Mouse (Mus musculus): ENCODE measurements around the gene Pik3ca. TPM values are rescaled to one million over a fixed set of nuclear protein-coding genes. Genes with fewer than 3 reads are reported as not detected.
A peak's percentile ranks its signal among the peaks of the same experiment; 100 is the strongest.

Gene Pik3ca
- polyA plus RNA-seq (2015; fragmentation: Nextera tagmentation; extraction: Ambion mirVana): 11.8 and 14.5 TPM in 2 replicates

GRCm38 (mm10) chr3:32397461-32398174, at the start of gene Pik3ca:
Gene Pik3ca (plus strand): TSS chr3:32397671.
- under 1% methylated on average over 51 of the region's 65 CpGs for WGBS
- H3K27me3 ChIP-seq: no peaks in the 10 kb centered on the region

GRCm38 (mm10) chr3:32347881-32348280, 49.6 kb upstream of the Pik3ca start:
- ATAC-seq (ENCODE audit: low read depth): no peak
- Histone ChIP-seq H3K9ac (no peak overlapping the region), H3K36me3 (peaks cover 36% of the 10 kb centered on the region), H3K27ac (replicated peaks) (no peak overlapping the region), H3K27me3 (no peaks in the 10 kb centered on the region), H3K9me3 (no peaks in the 10 kb centered on the region), H3K4me1 (replicated peaks) (no peaks in the 10 kb centered on the region), H3K4me3 (no peak overlapping the region), H3K4me2 (no peak overlapping the region)
- 89% methylated on average over 6 of the region's 6 CpGs for WGBS

More at GRCm38 (mm10) chr3:32397461-32398174, at the start of gene Pik3ca:
- peaks cover 42% of the 10 kb centered on the region for H3K4me1 ChIP-seq (replicated peaks)
- no peaks in the 10 kb centered on the region for H3K9me3 ChIP-seq
- H3K4me3 ChIP-seq: peak within 1 kb of the TSS; percentile 72
- H3K36me3 ChIP-seq: no peaks in the 10 kb centered on the region
- H3K4me2 ChIP-seq: peak within 1 kb of the TSS; percentile 70
- peak within 1 kb of the TSS; percentile 97 for H3K9ac ChIP-seq
- peak within 1 kb of the TSS; percentile 98 for H3K27ac ChIP-seq (replicated peaks)
- ATAC-seq (ENCODE audit: low read depth): peak; percentile 81

DNA sequence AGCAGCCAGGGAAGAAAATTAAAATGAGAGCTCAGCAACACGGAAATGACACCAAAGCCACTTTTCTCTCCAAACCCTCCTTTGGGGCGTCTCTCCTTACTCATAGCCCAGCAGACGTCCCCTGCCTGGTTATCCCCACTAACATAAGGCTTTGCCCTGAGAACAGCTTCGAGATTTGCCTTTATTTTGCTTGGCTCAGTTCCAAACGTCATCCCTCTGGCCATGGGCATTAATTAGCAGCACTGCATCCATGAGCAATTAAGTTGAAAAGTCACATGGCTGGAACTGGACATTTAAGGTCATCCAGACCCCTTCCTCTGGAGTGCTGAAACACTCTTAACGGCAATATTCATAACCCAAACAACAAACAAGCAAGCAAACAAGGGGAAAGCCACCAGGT, 36.2 kb upstream of the Pik3ca start:
- H3K9ac ChIP-seq: peak overlapping the region; percentile 47; the same call in 1 of the 2 replicates

GRCm38 (mm10) chr3:32364195-32364594, 33.3 kb upstream of the Pik3ca start:
- 35% methylated on average over 4 of the region's 4 CpGs for WGBS

More for the DNA sequence above, 36.2 kb upstream of the Pik3ca start:
- H3K9me3 ChIP-seq: no peaks in the 10 kb centered on the region
- peak overlapping the region; percentile 18 for H3K27ac ChIP-seq (replicated peaks)
- peaks cover 6% of the 10 kb centered on the region; the same call in 1 of the 2 replicates for H3K36me3 ChIP-seq
- WGBS: 44% methylated on average over 6 of the region's 6 CpGs
- no peak overlapping the region for H3K4me3 ChIP-seq
- ATAC-seq (ENCODE audit: low read depth): no peak
- peaks cover 43% of the 10 kb centered on the region for H3K4me1 ChIP-seq (replicated peaks)
- no peak overlapping the region for H3K4me2 ChIP-seq
- H3K27me3 ChIP-seq: no peaks in the 10 kb centered on the region

GRCm38 (mm10) chr3:32364841-32365545, 32.5 kb upstream of the Pik3ca start:
- Histone ChIP-seq H3K27me3 (no peaks in the 10 kb centered on the region), H3K4me3 (peak overlapping the region; percentile 85), H3K4me1 (replicated peaks) (peaks cover 51% of the 10 kb centered on the region), H3K36me3 (no peaks in the 10 kb centered on the region), H3K9ac (peak overlapping the region; percentile 90), H3K4me2 (peak overlapping the region; percentile 80), H3K9me3 (no peaks in the 10 kb centered on the region), H3K27ac (replicated peaks) (peak overlapping the region; percentile 95)
- peak; percentile 78 for ATAC-seq (ENCODE audit: low read depth)
- under 1% methylated on average over 54 of the region's 54 CpGs for WGBS

More at GRCm38 (mm10) chr3:32364195-32364594, 33.3 kb upstream of the Pik3ca start:
- ATAC-seq (ENCODE audit: low read depth): no peak
- Histone ChIP-seq H3K9me3 (no peaks in the 10 kb centered on the region), H3K27me3 (no peaks in the 10 kb centered on the region), H3K9ac (peak overlapping the region; percentile 90), H3K4me2 (peak overlapping the region; percentile 80), H3K36me3 (0 out of 2 replicates have a peak, but pooled peaks cover under 1% of the 10 kb centered on the region), H3K4me1 (replicated peaks) (peaks cover 51% of the 10 kb centered on the region), H3K27ac (replicated peaks) (no peak overlapping the region; the same call in 1 of the 2 replicates), H3K4me3 (peak overlapping the region; percentile 85)

DNA sequence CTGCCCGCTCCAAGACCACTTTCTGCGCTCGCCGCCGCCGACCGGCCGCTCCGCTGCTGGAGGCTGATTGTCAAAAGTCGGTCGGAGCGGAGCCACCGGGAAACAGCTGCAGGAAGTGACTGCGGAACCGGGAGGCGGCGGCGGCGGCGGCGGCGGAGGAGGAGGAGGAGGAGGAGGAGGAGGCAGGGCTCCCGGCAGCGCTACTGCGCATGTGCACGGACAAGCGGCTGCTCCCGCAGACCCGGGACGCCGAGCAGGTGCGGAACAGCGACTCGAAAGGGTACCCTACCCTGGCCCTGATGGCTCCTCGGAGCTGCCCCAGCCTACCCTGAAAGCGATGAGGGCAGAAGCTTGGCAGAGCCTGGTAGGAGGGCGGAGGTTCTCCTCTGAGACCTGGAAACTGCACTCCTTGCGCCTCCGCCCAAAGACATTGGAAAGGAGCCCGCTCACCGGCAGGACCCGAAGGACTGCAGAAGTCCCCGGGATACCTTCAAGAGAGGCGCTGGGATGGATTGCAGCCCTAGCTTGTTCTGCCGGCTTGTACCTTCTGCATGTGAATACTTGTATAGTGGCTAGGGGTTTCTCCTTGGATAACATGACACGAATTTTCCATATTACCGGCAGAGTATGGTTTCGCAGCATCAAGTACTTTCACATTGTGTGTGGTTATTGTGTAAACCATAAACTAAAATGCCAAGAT, 31.8 kb upstream of the Pik3ca start, which contains the start of gene Zmat3:
Gene Zmat3 (minus strand): TSS at position 469 of the 700 bp plus-strand sequence.
- H3K27ac ChIP-seq (replicated peaks): peak within 1 kb of the TSS; percentile 95
- H3K4me3 ChIP-seq: peak within 1 kb of the TSS; percentile 85
- H3K4me2 ChIP-seq: peak within 1 kb of the TSS; percentile 80
- no peaks in the 10 kb centered on the region for H3K9me3 ChIP-seq
- 5% methylated on average over 30 of the region's 48 CpGs for WGBS
- peaks cover 46% of the 10 kb centered on the region for H3K4me1 ChIP-seq (replicated peaks)
- peak within 1 kb of the TSS; percentile 90 for H3K9ac ChIP-seq
- ATAC-seq (ENCODE audit: low read depth): peak; percentile 91
- H3K27me3 ChIP-seq: no peaks in the 10 kb centered on the region
- H3K36me3 ChIP-seq: no peaks in the 10 kb centered on the region

DNA sequence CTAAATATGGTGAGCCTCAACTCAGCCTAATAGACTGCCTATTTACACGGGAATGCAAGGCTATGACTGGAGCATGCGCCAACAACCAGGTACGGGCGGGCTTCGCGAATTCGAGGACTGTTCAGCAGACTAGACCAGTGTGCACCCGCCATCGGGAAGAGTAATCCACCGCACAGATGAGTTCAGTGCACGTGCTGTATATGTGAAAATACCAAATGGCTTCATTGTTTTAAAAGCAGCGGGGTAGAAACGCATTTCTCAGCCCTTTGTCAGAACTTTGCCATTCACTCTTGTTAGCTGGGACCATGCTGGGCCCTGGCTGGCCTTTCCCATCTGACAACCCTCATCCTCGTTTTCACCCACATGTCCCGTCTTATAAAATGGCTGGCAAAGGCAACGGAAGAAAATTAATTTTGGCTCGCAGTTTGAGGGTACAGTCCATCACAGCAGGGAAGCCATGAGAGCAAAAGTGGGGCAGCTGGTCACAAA, 31.2 kb upstream of the Pik3ca start:
- Histone ChIP-seq H3K9me3 (no peaks in the 10 kb centered on the region), H3K9ac (peak overlapping the region; percentile 90), H3K27me3 (no peaks in the 10 kb centered on the region), H3K4me1 (replicated peaks) (peaks cover 41% of the 10 kb centered on the region), H3K27ac (replicated peaks) (peak overlapping the region; percentile 95), H3K4me3 (peak overlapping the region; percentile 85), H3K4me2 (peak overlapping the region; percentile 80), H3K36me3 (no peaks in the 10 kb centered on the region)
- peak; percentile 57; the same call in 1 of the 2 replicates for ATAC-seq (ENCODE audit: low read depth)
- WGBS: 47% methylated on average over 17 of the region's 17 CpGs

DNA sequence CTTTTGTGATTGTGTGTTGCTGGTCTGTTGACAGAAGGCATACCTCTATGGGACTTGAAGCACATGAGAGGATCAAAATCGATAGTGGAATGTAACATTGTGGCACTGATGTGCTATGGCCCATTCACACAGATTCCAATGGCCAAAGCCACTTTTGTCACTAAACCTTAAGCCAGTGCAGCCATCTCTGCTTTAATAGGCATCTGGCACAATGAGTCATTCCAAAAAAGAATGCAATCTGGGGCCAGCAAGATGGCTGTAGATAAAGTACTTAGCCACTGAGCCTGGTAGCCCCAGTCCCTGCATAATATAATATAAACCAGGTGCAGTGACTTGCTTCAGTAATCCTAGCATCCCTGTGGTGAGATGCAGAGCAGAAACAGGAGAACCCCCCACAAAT, 30.0 kb upstream of the Pik3ca start:
- Histone ChIP-seq H3K27ac (replicated peaks) (no peak overlapping the region), H3K4me3 (no peak overlapping the region), H3K27me3 (no peaks in the 10 kb centered on the region), H3K36me3 (no peaks in the 10 kb centered on the region), H3K9me3 (no peaks in the 10 kb centered on the region), H3K4me1 (replicated peaks) (peaks cover 34% of the 10 kb centered on the region), H3K4me2 (no peak overlapping the region), H3K9ac (no peak overlapping the region)
- WGBS: 94% methylated on average over 1 of the region's 1 CpGs
- ATAC-seq (ENCODE audit: low read depth): no peak

DNA sequence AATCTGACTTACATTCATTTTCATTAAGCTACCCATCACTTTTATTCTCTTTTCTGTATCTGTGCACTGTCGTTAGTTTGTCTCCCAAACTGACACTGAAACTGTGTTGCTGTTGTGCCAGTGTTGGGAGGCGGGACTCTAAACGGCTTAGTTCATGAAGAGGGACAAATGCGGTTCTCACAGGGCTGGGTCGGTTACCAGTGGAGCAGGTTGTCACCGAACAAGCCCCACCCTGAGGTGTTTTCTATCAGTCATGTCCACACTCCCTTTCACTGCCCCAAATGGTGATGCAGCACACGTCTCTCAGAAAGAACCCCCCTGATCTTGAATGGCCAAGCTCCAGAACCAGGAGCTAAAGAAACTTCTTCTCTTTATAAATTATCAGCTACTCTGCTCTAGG, 25.5 kb upstream of the Pik3ca start:
- Histone ChIP-seq H3K27me3 (no peaks in the 10 kb centered on the region), H3K4me3 (no peak overlapping the region), H3K9ac (no peak overlapping the region), H3K4me2 (no peak overlapping the region), H3K27ac (replicated peaks) (no peak overlapping the region), H3K4me1 (replicated peaks) (peaks cover under 1% of the 10 kb centered on the region; the same call in 1 of the 2 replicates), H3K9me3 (no peaks in the 10 kb centered on the region), H3K36me3 (no peaks in the 10 kb centered on the region)
- 80% methylated on average over 7 of the region's 7 CpGs for WGBS
- no peak for ATAC-seq (ENCODE audit: low read depth)

DNA sequence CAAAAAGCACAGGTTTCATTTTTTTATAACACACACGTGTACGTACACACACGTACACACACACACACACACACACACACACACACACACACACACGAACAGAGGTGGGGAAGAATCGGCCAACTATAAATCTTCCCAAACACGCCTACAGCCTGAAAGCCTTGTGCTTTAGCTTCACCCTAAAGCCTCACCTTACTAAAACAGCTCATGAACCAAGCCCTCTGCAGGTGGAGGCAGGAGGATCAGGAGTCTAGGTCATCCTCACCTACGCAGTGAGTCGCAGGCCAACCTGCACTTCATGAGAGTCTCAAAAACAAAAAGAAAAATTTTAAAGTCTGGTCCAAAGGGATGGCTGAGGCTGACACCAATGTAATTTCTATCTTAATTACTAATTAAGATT, 25.0 kb upstream of the Pik3ca start:
- Histone ChIP-seq H3K36me3 (no peaks in the 10 kb centered on the region), H3K4me3 (no peak overlapping the region), H3K27me3 (no peaks in the 10 kb centered on the region), H3K4me1 (replicated peaks) (no peaks in the 10 kb centered on the region), H3K9ac (no peak overlapping the region), H3K27ac (replicated peaks) (no peak overlapping the region), H3K4me2 (no peak overlapping the region), H3K9me3 (no peaks in the 10 kb centered on the region)
- ATAC-seq (ENCODE audit: low read depth): no peak
- WGBS: 88% methylated on average over 8 of the region's 8 CpGs

GRCm38 (mm10) chr3:32373236-32373635, 24.2 kb upstream of the Pik3ca start:
- Histone ChIP-seq H3K9me3 (no peaks in the 10 kb centered on the region), H3K4me1 (replicated peaks) (no peaks in the 10 kb centered on the region), H3K36me3 (no peaks in the 10 kb centered on the region), H3K4me3 (no peak overlapping the region), H3K27ac (replicated peaks) (no peak overlapping the region), H3K9ac (no peak overlapping the region), H3K4me2 (no peak overlapping the region), H3K27me3 (no peaks in the 10 kb centered on the region)
- 92% methylated on average over 6 of the region's 6 CpGs for WGBS
- ATAC-seq (ENCODE audit: low read depth): no peak
